Mouse (Mus musculus): ENCODE measurements around the gene Gm20388.

DNA sequence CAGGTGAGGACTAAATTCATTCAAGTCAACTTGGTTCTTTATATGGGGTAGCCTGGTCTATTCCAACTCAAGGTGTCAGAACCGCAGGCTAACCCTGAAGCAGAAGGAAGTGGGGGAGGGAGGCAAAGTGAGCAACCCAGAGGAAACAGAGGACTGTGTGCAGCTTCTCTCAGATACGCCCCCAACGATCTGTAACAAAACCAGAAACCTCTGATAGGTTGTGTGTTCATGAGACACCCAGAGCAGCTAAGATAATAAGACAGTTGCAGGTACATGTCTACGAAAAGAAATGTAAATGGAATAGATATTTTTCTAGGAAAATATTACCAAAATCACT is 4408.6 kb downstream of the Gm20388 start:
- TF ChIP-seq CTCF (IDR thresholded peaks at IDR 0.05; ENCODE audit: control insufficient read depth, insufficient read depth, low read length) (no peak), POLR2A (IDR thresholded peaks at IDR 0.05; ENCODE audit: borderline replicate concordance, control insufficient read depth, low read depth, low read length) (no peak)

All from bone marrow, adult 2 months (tissue).